Mouse (Mus musculus) intestine, embryonic 16.5 days (tissue): ENCODE data around the gene Sox13. TPM values are rescaled to one million over a fixed set of nuclear protein-coding genes. Genes with fewer than 3 reads are reported as not detected.

Experiments
- ATAC-seq: fragments of 200-750 bp; cut with Nextera tagmentation; 2 replicates; pipeline ENCODE4 v1.8.0; 2017; ENCODE audit warnings: moderate TSS enrichment, moderate library complexity
- H3K27ac ChIP-seq: fragments of 300-500 bp; sonication (generic); 2 replicates; pipeline ENCODE4 v1.5.1; 2014; ENCODE audit warnings: mild to moderate bottlenecking, low read length
- H3K27me3 ChIP-seq: fragments of 300-500 bp; sonication (generic); replicated peaks from 2 replicates; pipeline ENCODE4 v1.6.1; 2014; ENCODE audit warnings: low read length, control low read depth, mixed read lengths; ENCODE audit not compliant: control insufficient read depth, insufficient read depth
- H3K36me3 ChIP-seq: fragments of 300-500 bp; sonication (generic); 2 replicates; pipeline ENCODE4 v1.6.1; 2014; ENCODE audit warnings: low read length, control low read depth; ENCODE audit not compliant: control insufficient read depth, insufficient read depth
- H3K4me1 ChIP-seq: fragments of 300-500 bp; sonication (generic); 2 replicates; pipeline ENCODE4 v1.6.1; 2014; ENCODE audit warnings: low read length, control low read depth, mixed read lengths; ENCODE audit not compliant: control insufficient read depth, insufficient read depth
- H3K4me2 ChIP-seq: fragments of 300-500 bp; sonication (generic); 2 replicates; pipeline ENCODE4 v1.6.1; 2014; ENCODE audit warnings: low read depth, low read length, control low read depth
- H3K4me3 ChIP-seq: fragments of 300-500 bp; sonication (generic); 2 replicates; pipeline ENCODE4 v1.5.1; 2014; ENCODE audit warnings: mild to moderate bottlenecking, low read length
- H3K9ac ChIP-seq: fragments of 300-500 bp; sonication (generic); 2 replicates; pipeline ENCODE4 v1.6.1; 2014; ENCODE audit warnings: low read depth, low read length
- H3K9me3 ChIP-seq: fragments of 300-500 bp; sonication (generic); 2 replicates; pipeline ENCODE4 v1.6.1; 2016; ENCODE audit warnings: low read length, control low read depth; ENCODE audit not compliant: control insufficient read depth
- WGBS: fragments of 180-500 bp; shearing (Covaris S2); extraction: QIAGEN DNeasy Blood & Tissue Kit; methylation state at CpG from one replicate; pipeline ENCODE4 v1.1.7; 2014; 5-methylcytosine and 5-hydroxymethylcytosine counted together
- polyA plus RNA-seq: library from polyadenylated mRNA; unstranded; fragments of >200 nt; fragmentation: Nextera tagmentation; extraction: Ambion mirVana; gene quantifications from 2 replicates; pipeline ENCODE4 v1.2.1, GENCODE M21; 2015

Sox13 gene
- 5.5 and 7.0 TPM in 2 replicates for polyA plus RNA-seq

DNA sequence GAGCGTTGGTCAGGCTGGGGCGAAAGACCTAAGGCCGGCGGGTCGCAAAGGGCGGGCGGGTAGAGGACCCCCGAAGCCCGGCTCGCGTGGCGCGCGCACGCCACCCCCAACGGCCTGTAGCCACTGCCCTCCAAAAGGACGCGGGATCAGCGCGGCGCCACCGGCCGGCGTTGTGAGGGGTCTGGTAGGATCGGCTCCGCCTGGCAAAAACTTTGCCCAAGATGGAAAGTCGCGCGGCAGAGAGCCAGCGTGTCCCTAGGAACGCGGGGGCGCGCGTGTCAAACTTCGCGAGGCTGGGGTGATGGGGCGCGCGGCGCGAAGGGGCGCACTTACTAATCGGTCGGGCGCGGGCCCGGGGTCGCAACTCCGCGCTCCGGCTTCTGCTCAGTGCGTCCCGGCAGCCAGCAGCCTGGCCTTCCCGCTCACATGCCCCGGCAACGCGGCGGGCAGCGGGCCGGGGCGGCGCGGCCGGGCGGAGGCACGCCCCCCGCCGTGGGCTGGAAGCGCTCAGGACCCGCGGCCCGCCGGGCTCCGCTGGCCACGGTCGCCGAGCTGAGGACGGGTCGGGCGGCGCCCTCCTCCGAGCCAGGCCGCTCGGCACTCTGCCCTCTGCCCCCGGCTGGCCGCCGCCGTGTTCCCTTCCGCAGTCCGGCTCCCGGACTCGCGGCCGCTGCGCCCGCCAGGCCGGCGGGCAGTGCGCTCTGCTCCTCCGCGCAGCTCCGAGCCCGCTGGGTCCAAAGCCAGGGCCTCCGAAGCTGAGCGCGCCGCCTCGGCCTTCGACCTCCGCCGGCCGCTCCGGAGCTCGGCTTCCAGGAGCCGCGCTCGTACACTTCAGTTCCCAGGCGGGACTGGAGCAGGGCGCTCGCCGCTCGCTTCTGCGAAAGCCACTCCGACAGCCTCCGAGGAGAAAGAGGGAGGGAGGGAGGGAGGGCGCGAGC is at the start of gene Sox13:
Sox13 (minus strand) TSS at position 835 of the 938 bp plus-strand sequence.
- ATAC-seq, result peak; percentile 89
- H3K9ac ChIP-seq, result peak within 1 kb of the TSS; percentile 89
- no peaks in the 10 kb centered on the region for H3K27me3 ChIP-seq
- H3K27ac ChIP-seq, result peak within 1 kb of the TSS; percentile 96
- no peaks in the 10 kb centered on the region for H3K9me3 ChIP-seq
- H3K4me3 ChIP-seq, result peak within 1 kb of the TSS; percentile 90
- under 1% methylated on average over 116 of the region's 128 CpGs for WGBS
- H3K36me3 ChIP-seq, result no peaks in the 10 kb centered on the region
- peak within 1 kb of the TSS; percentile 85 for H3K4me2 ChIP-seq
- peaks cover 31% of the 10 kb centered on the region for H3K4me1 ChIP-seq

DNA sequence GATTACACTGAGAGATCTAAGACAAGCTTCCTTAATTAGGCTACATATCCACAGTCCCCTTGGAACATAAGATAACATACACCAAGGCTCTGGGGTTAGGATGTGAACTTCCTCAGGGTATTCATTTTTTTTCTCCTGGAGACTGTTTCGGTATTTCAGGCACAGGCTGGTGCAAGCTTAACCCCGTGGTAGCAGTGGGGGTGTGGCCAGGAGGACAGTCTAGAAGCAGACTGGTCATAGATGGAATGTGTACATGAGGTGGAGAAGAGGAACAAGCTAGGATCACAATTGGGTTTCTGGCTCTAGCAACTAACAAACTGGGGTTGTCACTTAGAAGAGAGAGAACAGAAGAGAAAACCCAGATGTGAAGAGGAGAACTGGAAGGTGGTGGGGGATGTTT is 47.4 kb upstream of the Sox13 start:
- Histone ChIP-seq H3K9ac (no peak overlapping the region), H3K9me3 (no peaks in the 10 kb centered on the region), H3K27me3 (no peaks in the 10 kb centered on the region), H3K4me2 (no peak overlapping the region), H3K27ac (peak overlapping the region; percentile 49), H3K36me3 (no peaks in the 10 kb centered on the region), H3K4me1 (peaks cover 14% of the 10 kb centered on the region; the same call in 1 of the 2 replicates), H3K4me3 (no peak overlapping the region)
- ATAC-seq, result no peak
- 37% methylated on average over 2 of the region's 2 CpGs for WGBS

DNA sequence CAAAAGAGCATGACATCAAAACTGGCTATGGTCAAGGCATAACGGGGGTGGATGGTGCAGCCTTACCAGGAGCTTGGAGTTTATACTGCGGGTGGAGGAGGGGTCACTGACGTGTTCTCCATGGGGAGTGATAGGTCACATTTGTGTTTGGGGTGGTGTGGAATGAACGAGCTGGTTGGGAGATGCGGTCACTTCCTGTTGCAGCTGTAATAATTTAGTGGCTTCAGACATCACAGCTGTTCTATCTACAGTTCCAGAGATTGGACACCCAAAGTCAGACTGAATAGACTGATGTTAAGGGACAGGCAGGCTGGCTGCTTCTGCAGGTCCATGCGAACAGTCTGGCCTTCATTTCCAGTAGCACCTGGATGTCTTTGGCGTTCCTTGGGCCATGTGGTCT is 46.9 kb upstream of the Sox13 start:
- peak; percentile 72 for ATAC-seq

DNA sequence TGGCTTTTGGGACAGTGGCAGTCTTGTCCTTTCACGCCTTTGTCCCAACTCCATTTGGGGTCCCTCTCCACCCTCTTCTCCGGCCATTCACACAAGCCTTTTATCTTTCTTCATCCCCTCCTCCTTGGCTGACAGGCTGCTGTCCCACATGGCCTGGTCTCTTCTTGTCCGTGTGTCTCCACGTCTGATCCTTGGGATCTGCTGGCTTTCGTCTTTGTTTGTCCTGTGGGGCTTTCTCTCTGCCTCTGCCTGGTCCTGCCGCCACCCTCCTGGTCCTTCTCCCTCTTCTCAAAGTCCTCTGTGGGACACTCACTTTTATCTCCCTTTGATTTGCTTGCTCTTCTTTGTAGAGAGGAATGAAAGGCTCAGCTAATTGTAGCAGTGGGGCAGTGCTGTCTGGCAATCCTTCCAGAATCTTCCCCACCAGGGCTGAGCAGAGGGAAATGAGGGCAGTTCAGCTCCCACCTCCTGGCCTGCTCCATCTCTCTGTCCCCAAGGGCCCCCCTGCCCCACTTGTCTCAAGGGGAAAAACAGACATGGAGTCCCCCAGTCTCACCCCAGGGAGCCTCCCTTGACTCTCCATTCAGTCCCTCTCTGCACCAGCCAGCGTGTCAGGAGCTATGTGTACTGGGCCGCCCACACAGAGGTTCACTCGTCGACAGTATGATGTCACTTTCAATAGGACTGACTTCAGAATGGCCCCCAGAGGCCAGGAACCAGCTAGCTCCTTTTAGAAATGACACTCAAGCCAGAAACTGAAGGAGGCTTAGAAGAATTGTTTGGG is 46.3 kb upstream of the Sox13 start:
- Histone ChIP-seq H3K9ac (0 out of 2 replicates have a peak overlapping the region, but pooled peaks have one; percentile 27), H3K4me2 (no peak overlapping the region), H3K27ac (peak overlapping the region; percentile 65), H3K4me1 (peaks cover 14% of the 10 kb centered on the region; the same call in 1 of the 2 replicates), H3K4me3 (no peak overlapping the region), H3K27me3 (no peaks in the 10 kb centered on the region), H3K36me3 (no peaks in the 10 kb centered on the region), H3K9me3 (no peaks in the 10 kb centered on the region)
- ATAC-seq, result peak; percentile 70
- 54% methylated on average over 10 of the region's 10 CpGs for WGBS

More for the DNA sequence above, 46.9 kb upstream of the Sox13 start:
- 54% methylated on average over 7 of the region's 7 CpGs for WGBS
- Histone ChIP-seq H3K27me3 (no peaks in the 10 kb centered on the region), H3K9me3 (no peaks in the 10 kb centered on the region), H3K27ac (peak overlapping the region; percentile 49), H3K4me2 (no peak overlapping the region), H3K4me3 (no peak overlapping the region), H3K36me3 (no peaks in the 10 kb centered on the region), H3K4me1 (peaks cover 14% of the 10 kb centered on the region; the same call in 1 of the 2 replicates), H3K9ac (no peak overlapping the region)

DNA sequence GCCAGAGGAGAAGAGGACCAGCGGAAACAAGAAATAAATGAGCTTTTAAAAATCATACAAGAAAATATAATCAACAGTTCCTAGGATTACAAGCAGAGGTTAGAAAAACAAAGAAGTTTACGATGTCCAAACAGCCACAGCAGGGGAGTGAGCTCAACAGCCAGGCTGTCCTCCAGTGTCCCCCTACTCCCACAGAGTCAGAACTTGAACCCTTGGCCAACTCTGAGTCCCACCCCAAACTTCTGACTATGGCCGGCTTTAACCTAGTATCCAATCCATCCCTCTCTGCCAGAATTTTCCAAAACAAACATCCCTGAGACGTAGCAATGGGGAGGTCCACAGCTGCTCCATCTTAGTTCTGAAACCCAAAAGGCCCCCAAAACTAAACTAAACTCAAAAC is 45.0 kb upstream of the Sox13 start:
- no peaks in the 10 kb centered on the region for H3K36me3 ChIP-seq
- H3K4me1 ChIP-seq, result peaks cover 16% of the 10 kb centered on the region; the same call in 1 of the 2 replicates
- no peak for ATAC-seq
- no peaks in the 10 kb centered on the region for H3K9me3 ChIP-seq
- H3K27ac ChIP-seq, result no peak overlapping the region
- H3K4me3 ChIP-seq, result no peak overlapping the region
- WGBS, result 65% methylated on average over 4 of the region's 4 CpGs
- no peak overlapping the region for H3K9ac ChIP-seq
- H3K4me2 ChIP-seq, result no peak overlapping the region
- H3K27me3 ChIP-seq, result no peaks in the 10 kb centered on the region

DNA sequence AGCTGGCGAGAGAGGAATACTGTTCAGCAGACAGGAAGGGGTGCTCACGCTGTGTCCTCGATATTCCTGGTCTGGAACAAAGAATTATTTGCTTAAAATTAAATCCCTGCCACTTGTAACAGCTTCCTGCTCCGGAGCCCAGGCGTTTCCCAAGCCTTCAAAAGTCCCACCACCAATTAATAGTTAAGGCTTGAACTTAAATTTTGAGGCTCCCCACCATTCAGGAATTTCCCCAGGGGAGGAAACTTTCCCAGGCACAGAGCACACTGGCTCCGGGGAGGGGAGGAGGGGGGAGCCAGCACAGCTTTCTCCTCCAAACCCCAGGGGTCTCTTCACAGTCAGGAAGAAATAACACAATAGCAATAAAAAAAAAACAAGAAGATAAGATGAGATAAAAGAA is 44.6 kb upstream of the Sox13 start:
- H3K4me3 ChIP-seq, result no peak overlapping the region
- 34% methylated on average over 6 of the region's 6 CpGs for WGBS
- H3K9me3 ChIP-seq, result no peaks in the 10 kb centered on the region
- no peaks in the 10 kb centered on the region for H3K27me3 ChIP-seq
- no peak for ATAC-seq
- no peaks in the 10 kb centered on the region for H3K36me3 ChIP-seq
- H3K9ac ChIP-seq, result no peak overlapping the region
- peaks cover 17% of the 10 kb centered on the region for H3K4me1 ChIP-seq
- no peak overlapping the region; the same call in 1 of the 2 replicates for H3K27ac ChIP-seq
- H3K4me2 ChIP-seq, result no peak overlapping the region

DNA sequence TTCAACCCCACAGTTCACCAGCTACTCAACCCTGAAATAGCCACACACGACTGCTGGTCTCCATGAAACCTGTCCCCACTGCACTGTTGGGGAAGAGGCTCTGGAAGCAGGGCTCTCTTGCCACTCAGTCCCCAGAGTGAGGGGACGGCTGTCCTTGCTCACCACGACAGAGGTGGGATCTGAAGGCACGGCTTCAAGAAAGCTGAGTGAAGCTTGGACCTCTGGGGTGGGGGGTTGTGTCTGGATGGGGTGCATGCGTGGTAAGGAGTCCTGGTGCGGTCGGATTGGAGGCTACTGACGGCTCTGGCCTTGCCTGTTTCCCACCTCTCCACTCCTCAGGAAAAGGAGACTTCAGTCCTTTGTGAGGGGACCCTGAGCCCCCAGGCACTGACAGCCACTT is 43.7 kb upstream of the Sox13 start:
- no peaks in the 10 kb centered on the region for H3K27me3 ChIP-seq
- H3K27ac ChIP-seq, result no peak overlapping the region
- H3K4me1 ChIP-seq, result peaks cover 22% of the 10 kb centered on the region
- no peaks in the 10 kb centered on the region for H3K36me3 ChIP-seq
- no peak for ATAC-seq
- H3K4me2 ChIP-seq, result no peak overlapping the region
- 81% methylated on average over 8 of the region's 8 CpGs for WGBS
- no peak overlapping the region for H3K4me3 ChIP-seq
- H3K9ac ChIP-seq, result no peak overlapping the region
- H3K9me3 ChIP-seq, result no peaks in the 10 kb centered on the region

DNA sequence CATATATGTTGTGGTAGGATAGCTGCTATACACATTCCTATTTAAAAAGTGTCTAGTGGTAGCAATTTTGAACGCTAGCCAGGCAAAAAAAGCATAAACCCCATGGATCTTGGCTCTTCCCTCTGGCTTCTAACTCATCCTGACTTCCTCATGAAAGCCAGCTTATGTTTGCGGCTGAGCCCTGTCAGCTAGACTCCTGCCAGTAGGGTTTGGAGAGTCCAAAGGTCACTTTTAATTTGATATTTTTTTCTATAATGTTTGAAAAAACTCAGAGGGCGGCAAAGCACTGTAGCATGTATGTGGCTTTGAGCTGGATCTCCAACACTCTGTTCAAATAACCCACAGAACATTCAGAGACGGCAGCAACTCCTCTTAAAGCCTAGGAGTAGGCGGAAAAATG is 39.0 kb upstream of the Sox13 start:
- Histone ChIP-seq H3K4me1 (peaks cover 8% of the 10 kb centered on the region), H3K27me3 (no peaks in the 10 kb centered on the region), H3K36me3 (no peaks in the 10 kb centered on the region), H3K9ac (no peak overlapping the region), H3K27ac (0 out of 2 replicates have a peak overlapping the region, but pooled peaks have one; percentile 18), H3K4me2 (no peak overlapping the region), H3K9me3 (no peaks in the 10 kb centered on the region; the same call in 1 of the 2 replicates), H3K4me3 (no peak overlapping the region)
- ATAC-seq, result peak; percentile 65
- 59% methylated on average over 5 of the region's 5 CpGs for WGBS

DNA sequence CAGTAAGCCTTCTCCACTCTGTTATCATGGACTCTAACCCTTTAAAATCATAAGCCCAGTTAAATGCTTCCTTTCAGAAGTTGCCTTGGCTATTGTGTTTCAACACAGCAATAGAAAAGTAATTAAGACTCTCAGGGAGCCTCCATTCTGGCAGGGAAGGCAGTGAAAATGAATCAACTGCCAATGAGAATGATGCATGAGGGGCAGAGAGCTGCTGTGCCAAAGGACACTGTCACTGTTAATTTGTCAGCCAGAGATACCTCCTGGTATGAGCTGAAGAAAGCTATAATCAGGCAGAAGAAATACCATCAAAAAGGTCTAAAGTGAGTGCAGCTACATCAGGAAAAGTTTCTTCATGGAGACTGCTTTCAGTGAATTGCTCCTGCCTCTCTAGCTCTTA is 36.8 kb upstream of the Sox13 start:
- Histone ChIP-seq H3K9ac (no peak overlapping the region), H3K9me3 (no peaks in the 10 kb centered on the region; the same call in 1 of the 2 replicates), H3K27me3 (no peaks in the 10 kb centered on the region), H3K27ac (no peak overlapping the region), H3K4me3 (no peak overlapping the region), H3K4me1 (peaks cover 8% of the 10 kb centered on the region), H3K36me3 (no peaks in the 10 kb centered on the region), H3K4me2 (no peak overlapping the region)
- ATAC-seq, result no peak
